12 mouse cellular contexts compared by ENCODE assay signal in the genomic region with DNA sequence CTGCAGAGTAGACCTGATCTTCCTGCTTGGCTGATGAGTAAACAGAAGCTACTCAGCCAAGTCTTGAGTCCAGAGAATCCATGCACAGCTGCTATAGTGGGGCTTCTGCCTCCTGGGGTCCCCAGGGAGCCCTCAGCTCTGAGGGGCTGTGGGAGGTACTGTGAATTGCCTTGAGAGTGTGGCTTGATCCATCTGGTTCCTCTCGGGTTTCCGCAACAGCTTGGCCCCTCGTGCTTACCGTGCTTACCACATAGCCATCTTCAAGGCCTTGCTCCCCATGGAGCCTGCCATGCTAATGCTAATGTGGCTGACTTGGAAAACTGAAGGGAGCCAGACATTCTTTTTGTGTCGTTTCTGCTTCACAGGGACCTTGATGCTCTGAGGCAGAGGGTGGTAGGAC. TPM values are rescaled to one million over a fixed set of nuclear protein-coding genes. Genes with fewer than 3 reads are reported as not detected.
A peak's percentile ranks its signal among the peaks of the same experiment; 100 is the strongest.
DNase-seq lines count a peak whose midpoint lies in the region; ATAC-seq and TF ChIP-seq lines count a peak whose summit lies in the region.
"Had no signal": no experiment of that assay in that cellular context is flagged by ENCODE, and none has a peak within 500 bp of the region (broad histone marks: within the 10 kb centered on the region; RNA-seq: fewer than 3 reads in every experiment).

No protein-coding gene starts in this region.

- TF ChIP-seq EP300 in liver, postnatal 0 days (IDR thresholded peaks at IDR 0.05; ENCODE audit: low read depth): no peak

- H3K4me1 ChIP-seq in liver, postnatal 0 days (ENCODE audit: insufficient read depth): no peaks in the 10 kb centered on the region
- no peaks in the 10 kb centered on the region; the same call in 1 of the 2 replicates for H3K4me1 ChIP-seq in liver, embryonic 12.5 days
- no peaks in the 10 kb centered on the region for H3K4me1 ChIP-seq in embryonic facial prominence, embryonic 15.5 days
- H3K4me1 ChIP-seq in limb, embryonic 12.5 days (replicated peaks): peaks cover 18% of the 10 kb centered on the region
- no peaks in the 10 kb centered on the region for H3K4me1 ChIP-seq in neural tube, embryonic 14.5 days (ENCODE audit: control insufficient read depth, insufficient read depth, low read length)
- H3K4me1 ChIP-seq: liver, embryonic 15.5 days had no signal

- H3K4me3 ChIP-seq in liver, postnatal 0 days (ENCODE audit: low read depth, low read length): no peak overlapping the region
- H3K4me3 ChIP-seq in liver, embryonic 12.5 days: no peak overlapping the region
- no peak overlapping the region for H3K4me3 ChIP-seq in embryonic facial prominence, embryonic 15.5 days (replicated peaks)
- H3K4me3 ChIP-seq in limb, embryonic 12.5 days (replicated peaks): no peak overlapping the region
- H3K4me3 ChIP-seq in neural tube, embryonic 14.5 days (ENCODE audit: low read depth, low read length): no peak overlapping the region
- H3K4me3 ChIP-seq: liver, embryonic 15.5 days had no signal

- 53% methylated on average over 5 of the region's 5 CpGs for WGBS in liver, postnatal 0 days (ENCODE audit: insufficient replicate concordance)
- 47% methylated on average over 5 of the region's 5 CpGs for WGBS in liver, embryonic 12.5 days (ENCODE audit: insufficient replicate concordance)
- WGBS in embryonic facial prominence, embryonic 15.5 days: 22% methylated on average over 5 of the region's 5 CpGs
- WGBS in limb, embryonic 12.5 days: 10% methylated on average over 5 of the region's 5 CpGs
- WGBS in neural tube, embryonic 14.5 days: 11% methylated on average over 5 of the region's 5 CpGs

- DNase-seq in liver, postnatal 0 days: peak; percentile 13
- no peak for DNase-seq in layer of hippocampus, postnatal 25 days (ENCODE audit: extremely low spot score in 1 of 2, low spot score in 1 of 2)
- DNase-seq: adrenal gland, postnatal 25 days; cerebellum, postnatal 36 days had no signal

- no peak overlapping the region for H3K4me2 ChIP-seq in liver, postnatal 0 days (ENCODE audit: low read depth, low read length)
- no peak overlapping the region for H3K4me2 ChIP-seq in liver, embryonic 12.5 days
- no peak overlapping the region for H3K4me2 ChIP-seq in embryonic facial prominence, embryonic 15.5 days (replicated peaks)
- H3K4me2 ChIP-seq in limb, embryonic 12.5 days: no peak overlapping the region
- H3K4me2 ChIP-seq in neural tube, embryonic 14.5 days (ENCODE audit: low read depth, low read length): no peak overlapping the region
- H3K4me2 ChIP-seq: liver, embryonic 15.5 days had no signal

- no peaks in the 10 kb centered on the region for H3K27me3 ChIP-seq in liver, postnatal 0 days (ENCODE audit: insufficient read depth, low read length)
- peaks cover 8% of the 10 kb centered on the region; the same call in 1 of the 2 replicates for H3K27me3 ChIP-seq in liver, embryonic 12.5 days (replicated peaks)
- no peaks in the 10 kb centered on the region for H3K27me3 ChIP-seq in embryonic facial prominence, embryonic 15.5 days
- no peaks in the 10 kb centered on the region for H3K27me3 ChIP-seq in limb, embryonic 12.5 days
- no peaks in the 10 kb centered on the region for H3K27me3 ChIP-seq in neural tube, embryonic 14.5 days (ENCODE audit: control insufficient read depth, insufficient read depth, low read length)
- H3K27me3 ChIP-seq: liver, embryonic 15.5 days had no signal

- H3K9me3 ChIP-seq in liver, postnatal 0 days (ENCODE audit: low read length): no peaks in the 10 kb centered on the region
- H3K9me3 ChIP-seq in liver, embryonic 12.5 days (replicated peaks): no peaks in the 10 kb centered on the region
- no peaks in the 10 kb centered on the region for H3K9me3 ChIP-seq in embryonic facial prominence, embryonic 15.5 days (replicated peaks)
- H3K9me3 ChIP-seq in limb, embryonic 12.5 days: no peaks in the 10 kb centered on the region
- no peaks in the 10 kb centered on the region for H3K9me3 ChIP-seq in neural tube, embryonic 14.5 days (ENCODE audit: control insufficient read depth, low read length)
- H3K9me3 ChIP-seq: liver, embryonic 15.5 days had no signal

- no peak overlapping the region for H3K9ac ChIP-seq in liver, postnatal 0 days (replicated peaks)
- no peak overlapping the region for H3K9ac ChIP-seq in liver, embryonic 12.5 days
- no peak overlapping the region for H3K9ac ChIP-seq in embryonic facial prominence, embryonic 15.5 days
- H3K9ac ChIP-seq in limb, embryonic 12.5 days (replicated peaks): no peak overlapping the region
- H3K9ac ChIP-seq in neural tube, embryonic 14.5 days (replicated peaks; ENCODE audit: low read depth, low read length): no peak overlapping the region
- H3K9ac ChIP-seq: liver, embryonic 15.5 days had no signal

- H3K27ac ChIP-seq in liver, postnatal 0 days (ENCODE audit: low read depth): no peak overlapping the region
- H3K27ac ChIP-seq in liver, embryonic 12.5 days: no peak overlapping the region
- no peak overlapping the region for H3K27ac ChIP-seq in embryonic facial prominence, embryonic 15.5 days (replicated peaks)
- peak overlapping the region; percentile 35; the same call in 1 of the 2 replicates for H3K27ac ChIP-seq in limb, embryonic 12.5 days
- no peak overlapping the region for H3K27ac ChIP-seq in neural tube, embryonic 14.5 days (ENCODE audit: low read depth, low read length)
- H3K27ac ChIP-seq: liver, embryonic 15.5 days had no signal

- no peak for TF ChIP-seq CTCF in liver, postnatal 0 days (IDR thresholded peaks at IDR 0.05; ENCODE audit: low read depth)

- no peaks in the 10 kb centered on the region for H3K36me3 ChIP-seq in liver, postnatal 0 days (replicated peaks; ENCODE audit: insufficient read depth, low read length)
- no peaks in the 10 kb centered on the region for H3K36me3 ChIP-seq in liver, embryonic 12.5 days
- H3K36me3 ChIP-seq in embryonic facial prominence, embryonic 15.5 days: no peaks in the 10 kb centered on the region
- H3K36me3 ChIP-seq in limb, embryonic 12.5 days: no peaks in the 10 kb centered on the region
- no peaks in the 10 kb centered on the region for H3K36me3 ChIP-seq in neural tube, embryonic 14.5 days (ENCODE audit: control insufficient read depth, insufficient read depth, low read length)
- H3K36me3 ChIP-seq: liver, embryonic 15.5 days had no signal

- peak; percentile 13; the same call in 1 of the 2 replicates for ATAC-seq in liver, postnatal 0 days
- ATAC-seq in liver, embryonic 12.5 days: no peak
- ATAC-seq in embryonic facial prominence, embryonic 15.5 days (ENCODE audit: insufficient number of reproducible peaks, low FRiP score, low TSS enrichment, low read depth): peak; percentile 60
- no peak for ATAC-seq in limb, embryonic 12.5 days (ENCODE audit: insufficient number of reproducible peaks, insufficient read depth, low FRiP score, low TSS enrichment, low read depth)
- peak; percentile 61; the same call in 1 of the 2 replicates for ATAC-seq in neural tube, embryonic 14.5 days (ENCODE audit: low read depth)
- no peak for ATAC-seq in granulocyte monocyte progenitor cell, adult 5-6 weeks (replicated peaks; ENCODE audit: poor library complexity, severe bottlenecking)
- ATAC-seq in monocyte, adult 5-6 weeks (replicated peaks; ENCODE audit: insufficient number of reproducible peaks, low FRiP score, low TSS enrichment, poor library complexity, severe bottlenecking): no peak

RNA-seq across cellular contexts. Expression of a gene that starts 6.8 kb away (rescaled TPM):
- polyA plus RNA-seq in liver, postnatal 0 days (2015; fragmentation: Nextera tagmentation; extraction: Ambion mirVana): 9.7 and 10.0 TPM in 2 replicates
- 7.8 and 8.6 TPM in 2 replicates for polyA plus RNA-seq in liver, embryonic 12.5 days (2016; fragmentation: Nextera tagmentation; extraction: Ambion mirVana)
- 12.6 and 14.8 TPM in 2 replicates for polyA plus RNA-seq in embryonic facial prominence, embryonic 15.5 days (2015; fragmentation: Nextera tagmentation; extraction: Ambion mirVana)
- polyA plus RNA-seq in limb, embryonic 12.5 days (2016; fragmentation: Nextera tagmentation; extraction: Ambion mirVana): 16.1 and 21.7 TPM in 2 replicates
- 10.8 and 12.9 TPM in 2 replicates for polyA plus RNA-seq in neural tube, embryonic 14.5 days (2014; fragmentation: Nextera tagmentation; extraction: Ambion mirVana)
- 10 to 100 TPM; 61.0 to 64.5 TPM for total RNA-seq in layer of hippocampus, postnatal 25 days (2021)
- 6.6 and 12.7 TPM in 2 replicates for total RNA-seq in granulocyte monocyte progenitor cell, adult 5-6 weeks (2014; fragmentation: Nextera tagmentation)
- total RNA-seq in granulocyte monocyte progenitor cell, adult 5-6 weeks (2017): 6.2 and 6.6 TPM in 2 replicates
- 4.7 to 13.6 TPM (median 13.4 TPM) in 3 replicates for total RNA-seq in monocyte, adult 5-6 weeks (2017)

RNA-seq across cellular contexts. Expression of a gene that starts 34.3 kb away (rescaled TPM):
- polyA plus RNA-seq in liver, postnatal 0 days (2015; fragmentation: Nextera tagmentation; extraction: Ambion mirVana): 119 and 125 TPM in 2 replicates
- polyA plus RNA-seq in liver, embryonic 12.5 days (2016; fragmentation: Nextera tagmentation; extraction: Ambion mirVana): 138 and 139 TPM in 2 replicates
- polyA plus RNA-seq in embryonic facial prominence, embryonic 15.5 days (2015; fragmentation: Nextera tagmentation; extraction: Ambion mirVana): 184 and 195 TPM in 2 replicates
- polyA plus RNA-seq in limb, embryonic 12.5 days (2016; fragmentation: Nextera tagmentation; extraction: Ambion mirVana): 200 TPM in 2 replicates
- polyA plus RNA-seq in neural tube, embryonic 14.5 days (2014; fragmentation: Nextera tagmentation; extraction: Ambion mirVana): 276 and 285 TPM in 2 replicates
- total RNA-seq in layer of hippocampus, postnatal 25 days (2021): 100 to 1,000 TPM; 184 to 202 TPM
- total RNA-seq in granulocyte monocyte progenitor cell, adult 5-6 weeks (2014; fragmentation: Nextera tagmentation): 102 and 123 TPM in 2 replicates
- 143 and 158 TPM in 2 replicates for total RNA-seq in granulocyte monocyte progenitor cell, adult 5-6 weeks (2017)
- 102 to 144 TPM (median 122 TPM) in 3 replicates for total RNA-seq in monocyte, adult 5-6 weeks (2017)

RNA-seq across cellular contexts. Expression of a gene that starts 52.0 kb away (rescaled TPM):
- polyA plus RNA-seq in liver, postnatal 0 days (2015; fragmentation: Nextera tagmentation; extraction: Ambion mirVana): 64.9 and 66.7 TPM in 2 replicates
- 2.8 and 3.5 TPM in 2 replicates for polyA plus RNA-seq in liver, embryonic 12.5 days (2016; fragmentation: Nextera tagmentation; extraction: Ambion mirVana)
- 1.7 and 3.7 TPM in 2 replicates for polyA plus RNA-seq in embryonic facial prominence, embryonic 15.5 days (2015; fragmentation: Nextera tagmentation; extraction: Ambion mirVana)
- not detected in 2 replicates for polyA plus RNA-seq in limb, embryonic 12.5 days (2016; fragmentation: Nextera tagmentation; extraction: Ambion mirVana)
- polyA plus RNA-seq in neural tube, embryonic 14.5 days (2014; fragmentation: Nextera tagmentation; extraction: Ambion mirVana): not detected in 2 replicates
- total RNA-seq in layer of hippocampus, postnatal 25 days (2021): under 1 TPM in 1 of 2 experiments, not detected in 1; 0.37 TPM
- total RNA-seq in granulocyte monocyte progenitor cell, adult 5-6 weeks (2014; fragmentation: Nextera tagmentation): not detected in 2 replicates
- not detected in 2 replicates for total RNA-seq in granulocyte monocyte progenitor cell, adult 5-6 weeks (2017)
- not detected in 3 replicates for total RNA-seq in monocyte, adult 5-6 weeks (2017)
- total RNA-seq: hematopoietic stem cell, adult 5-6 weeks had no signal

Comparison
In these comparisons a context has a peak if more than half of its experiments do, and no peak if none do; other contexts are left out.
1. ATAC-seq: peak in liver, postnatal 0 days (single experiment), embryonic facial prominence, embryonic 15.5 days (single experiment) and neural tube, embryonic 14.5 days (single experiment); none in liver, embryonic 12.5 days (single experiment), limb, embryonic 12.5 days (single experiment), granulocyte monocyte progenitor cell, adult 5-6 weeks (single experiment) and monocyte, adult 5-6 weeks (single experiment).
2. RNA of a gene that starts 52.0 kb away (polyA plus RNA-seq): 64.9 to 66.7 TPM in liver, postnatal 0 days; 1.7 to 3.7 TPM in embryonic facial prominence, embryonic 15.5 days, 2.8 to 3.5 TPM in liver, embryonic 12.5 days, not detected in neural tube, embryonic 14.5 days and not detected in limb, embryonic 12.5 days; every median in the first group is over 10 times any median in the second.